Mouse (Mus musculus): ENCODE measurements around the gene Abcc5. TPM values are rescaled to one million over a fixed set of nuclear protein-coding genes. Genes with fewer than 3 reads are reported as not detected.
"Not testable (repeated sequence)": the region's sequence is repeated elsewhere in the genome, so short reads cannot be mapped to it uniquely, and the experiment has no call there.

The Abcc5 gene
- polyA plus RNA-seq (2015; fragmentation: Nextera tagmentation; extraction: Ambion mirVana), result 77.0 and 88.5 TPM in 2 replicates

GRCm38 (mm10) chr16:20425855-20426598, at the start of gene Abcc5:
Gene Abcc5, minus strand, starts transcription at chr16:20426394.
- ATAC-seq (ENCODE audit: insufficient number of reproducible peaks, insufficient read depth, low FRiP score, low TSS enrichment, low read depth), result peak; percentile 98
- WGBS, result under 1% methylated on average over 62 of the region's 62 CpGs
- Histone ChIP-seq H3K27ac (peak within 1 kb of the TSS; percentile 91), H3K9me3 (no peaks in the 10 kb centered on the region), H3K4me1 (peaks cover 15% of the 10 kb centered on the region), H3K27me3 (no peaks in the 10 kb centered on the region), H3K4me2 (peak within 1 kb of the TSS; percentile 76), H3K9ac (peak within 1 kb of the TSS; percentile 82), H3K36me3 (peaks cover 9% of the 10 kb centered on the region), H3K4me3 (peak within 1 kb of the TSS; percentile 81)

GRCm38 (mm10) chr16:20475335-20475734, 49.1 kb upstream of the Abcc5 start:
- H3K27ac ChIP-seq, result no peak overlapping the region
- no peak overlapping the region for H3K4me3 ChIP-seq
- no peaks in the 10 kb centered on the region for H3K9me3 ChIP-seq
- H3K4me1 ChIP-seq, result peaks cover 5% of the 10 kb centered on the region; the same call in 1 of the 2 replicates
- no peak overlapping the region for H3K9ac ChIP-seq
- H3K36me3 ChIP-seq, result no peaks in the 10 kb centered on the region
- 84% methylated on average over 1 of the region's 1 CpGs for WGBS
- H3K4me2 ChIP-seq, result no peak overlapping the region
- H3K27me3 ChIP-seq, result no peaks in the 10 kb centered on the region
- no peak for ATAC-seq (ENCODE audit: insufficient number of reproducible peaks, insufficient read depth, low FRiP score, low TSS enrichment, low read depth)

- WGBS, result 76% methylated on average over 6 of the region's 6 CpGs
- Histone ChIP-seq H3K9ac (no peak overlapping the region), H3K27ac (no peak overlapping the region), H3K9me3 (no peaks in the 10 kb centered on the region), H3K4me1 (peaks cover 5% of the 10 kb centered on the region; the same call in 1 of the 2 replicates), H3K36me3 (no peaks in the 10 kb centered on the region), H3K27me3 (no peaks in the 10 kb centered on the region), H3K4me3 (no peak overlapping the region), H3K4me2 (no peak overlapping the region)
- ATAC-seq (ENCODE audit: insufficient number of reproducible peaks, insufficient read depth, low FRiP score, low TSS enrichment, low read depth), result no peak
These were observed 48.6 kb upstream of the Abcc5 start for GRCm38 (mm10) chr16:20474786-20475185.

- H3K27me3 ChIP-seq, result no peaks in the 10 kb centered on the region
- ATAC-seq (ENCODE audit: insufficient number of reproducible peaks, insufficient read depth, low FRiP score, low TSS enrichment, low read depth), result no peak
- no peaks in the 10 kb centered on the region for H3K36me3 ChIP-seq
- H3K4me2 ChIP-seq, result no peak overlapping the region
- no peak overlapping the region for H3K27ac ChIP-seq
- WGBS, result 93% methylated on average over 8 of the region's 8 CpGs
- no peak overlapping the region for H3K9ac ChIP-seq
- H3K4me3 ChIP-seq, result no peak overlapping the region
- peaks cover 5% of the 10 kb centered on the region; the same call in 1 of the 2 replicates for H3K4me1 ChIP-seq
- no peaks in the 10 kb centered on the region for H3K9me3 ChIP-seq
These were observed 48.0 kb upstream of the Abcc5 start for GRCm38 (mm10) chr16:20474211-20474610.

GRCm38 (mm10) chr16:20473748-20474147, 47.6 kb upstream of the Abcc5 start:
- H3K27me3 ChIP-seq, result no peaks in the 10 kb centered on the region
- no peak for ATAC-seq (ENCODE audit: insufficient number of reproducible peaks, insufficient read depth, low FRiP score, low TSS enrichment, low read depth)
- H3K27ac ChIP-seq, result no peak overlapping the region
- no peak overlapping the region for H3K4me2 ChIP-seq
- H3K4me3 ChIP-seq, result no peak overlapping the region
- H3K36me3 ChIP-seq, result no peaks in the 10 kb centered on the region
- no peak overlapping the region for H3K9ac ChIP-seq
- WGBS, result 89% methylated on average over 1 of the region's 1 CpGs
- H3K9me3 ChIP-seq, result no peaks in the 10 kb centered on the region
- peaks cover 5% of the 10 kb centered on the region; the same call in 1 of the 2 replicates for H3K4me1 ChIP-seq

- Histone ChIP-seq H3K27ac (no peak overlapping the region), H3K27me3 (no peaks in the 10 kb centered on the region), H3K4me2 (no peak overlapping the region), H3K9me3 (no peaks in the 10 kb centered on the region), H3K36me3 (no peaks in the 10 kb centered on the region), H3K4me3 (no peak overlapping the region), H3K9ac (no peak overlapping the region), H3K4me1 (no peaks in the 10 kb centered on the region)
- WGBS, result 77% methylated on average over 1 of the region's 1 CpGs
- no peak for ATAC-seq (ENCODE audit: insufficient number of reproducible peaks, insufficient read depth, low FRiP score, low TSS enrichment, low read depth)
These were observed 45.5 kb upstream of the Abcc5 start for GRCm38 (mm10) chr16:20471686-20472085.

GRCm38 (mm10) chr16:20470981-20471380, 44.8 kb upstream of the Abcc5 start:
- 87% methylated on average over 2 of the region's 2 CpGs for WGBS
- no peak for ATAC-seq (ENCODE audit: insufficient number of reproducible peaks, insufficient read depth, low FRiP score, low TSS enrichment, low read depth)
- no peak overlapping the region for H3K9ac ChIP-seq
- H3K4me3 ChIP-seq, result no peak overlapping the region
- H3K4me2 ChIP-seq, result no peak overlapping the region
- no peak overlapping the region for H3K27ac ChIP-seq
- H3K27me3 ChIP-seq, result no peaks in the 10 kb centered on the region
- no peaks in the 10 kb centered on the region for H3K36me3 ChIP-seq
- no peaks in the 10 kb centered on the region for H3K4me1 ChIP-seq
- no peaks in the 10 kb centered on the region for H3K9me3 ChIP-seq

- Histone ChIP-seq H3K4me1 (no peaks in the 10 kb centered on the region), H3K4me2 (no peak overlapping the region), H3K9me3 (no peaks in the 10 kb centered on the region), H3K27ac (no peak overlapping the region), H3K36me3 (no peaks in the 10 kb centered on the region), H3K9ac (no peak overlapping the region), H3K27me3 (no peaks in the 10 kb centered on the region), H3K4me3 (no peak overlapping the region)
- ATAC-seq (ENCODE audit: insufficient number of reproducible peaks, insufficient read depth, low FRiP score, low TSS enrichment, low read depth), result no peak
These were observed 38.5 kb upstream of the Abcc5 start for GRCm38 (mm10) chr16:20464725-20465124.

GRCm38 (mm10) chr16:20458736-20459135, 32.5 kb upstream of the Abcc5 start:
- not testable (repeated sequence) for H3K9me3 ChIP-seq; ATAC-seq (ENCODE audit: insufficient number of reproducible peaks, insufficient read depth, low FRiP score, low TSS enrichment, low read depth); H3K4me3 ChIP-seq; H3K4me2 ChIP-seq; H3K27ac ChIP-seq; H3K36me3 ChIP-seq; H3K9ac ChIP-seq; H3K4me1 ChIP-seq; H3K27me3 ChIP-seq
- 86% methylated on average over 5 of the region's 5 CpGs for WGBS

- Histone ChIP-seq H3K9ac (no peak overlapping the region), H3K4me2 (no peak overlapping the region), H3K4me3 (no peak overlapping the region), H3K27ac (no peak overlapping the region), H3K36me3 (no peaks in the 10 kb centered on the region), H3K27me3 (no peaks in the 10 kb centered on the region), H3K4me1 (no peaks in the 10 kb centered on the region), H3K9me3 (no peaks in the 10 kb centered on the region)
- 54% methylated on average over 1 of the region's 1 CpGs for whole genome bisulfite sequencing
- no peak for ATAC-seq (ENCODE audit: insufficient number of reproducible peaks, insufficient read depth, low FRiP score, low TSS enrichment, low read depth)
These were observed 29.9 kb upstream of the Abcc5 start for GRCm38 (mm10) chr16:20456106-20456505.

GRCm38 (mm10) chr16:20454155-20454654, 28.0 kb upstream of the Abcc5 start:
- Histone ChIP-seq H3K36me3 (no peaks in the 10 kb centered on the region), H3K27ac (no peak overlapping the region), H3K27me3 (no peaks in the 10 kb centered on the region), H3K4me3 (no peak overlapping the region), H3K4me1 (no peaks in the 10 kb centered on the region), H3K9me3 (no peaks in the 10 kb centered on the region), H3K4me2 (no peak overlapping the region), H3K9ac (no peak overlapping the region)
- WGBS, result 87% methylated on average over 6 of the region's 6 CpGs
- no peak for ATAC-seq (ENCODE audit: insufficient number of reproducible peaks, insufficient read depth, low FRiP score, low TSS enrichment, low read depth)

GRCm38 (mm10) chr16:20451774-20452173, 25.6 kb upstream of the Abcc5 start:
- no peaks in the 10 kb centered on the region for H3K27me3 ChIP-seq
- no peak for ATAC-seq (ENCODE audit: insufficient number of reproducible peaks, insufficient read depth, low FRiP score, low TSS enrichment, low read depth)
- H3K27ac ChIP-seq, result no peak overlapping the region
- H3K9me3 ChIP-seq, result no peaks in the 10 kb centered on the region
- H3K36me3 ChIP-seq, result no peaks in the 10 kb centered on the region
- 74% methylated on average over 6 of the region's 6 CpGs for WGBS
- no peaks in the 10 kb centered on the region for H3K4me1 ChIP-seq
- H3K4me3 ChIP-seq, result no peak overlapping the region
- no peak overlapping the region for H3K9ac ChIP-seq
- no peak overlapping the region for H3K4me2 ChIP-seq
